Comparison of ENCODE assay signal across 9 mouse cellular contexts in genomic region chr13:12503238-12503751, GRCm38 (mm10). TPM values are rescaled to one million over a fixed set of nuclear protein-coding genes. Genes with fewer than 3 reads are reported as not detected.
A peak's percentile ranks its signal among the peaks of the same experiment; 100 is the strongest.
DNase-seq lines count a peak whose midpoint lies in the region; ATAC-seq lines count a peak whose summit lies in the region.
"Had no signal": no experiment of that assay in that cellular context is flagged by ENCODE, and none has a peak within 500 bp of the region (broad histone marks: within the 10 kb centered on the region; RNA-seq: fewer than 3 reads in every experiment).

No protein-coding gene starts in this region.

- H3K4me3 ChIP-seq in liver, embryonic 13.5 days (replicated peaks): no peak overlapping the region
- no peak overlapping the region for H3K4me3 ChIP-seq in forebrain, embryonic 14.5 days (ENCODE audit: low read depth, low read length)
- no peak overlapping the region for H3K4me3 ChIP-seq in midbrain, embryonic 12.5 days
- H3K4me3 ChIP-seq in intestine, embryonic 16.5 days (ENCODE audit: low read length): no peak overlapping the region

- ATAC-seq in liver, embryonic 13.5 days (ENCODE audit: low read depth): no peak
- peak; percentile 67 for ATAC-seq in forebrain, embryonic 14.5 days
- ATAC-seq in midbrain, embryonic 12.5 days (ENCODE audit: low FRiP score, low read depth): peak; percentile 68
- no peak for ATAC-seq in intestine, embryonic 16.5 days

- DNase-seq in liver, embryonic 13.5 days: no peak
- DNase-seq in liver: no peak
- peak; percentile 60 for DNase-seq in forebrain, embryonic 14.5 days (ENCODE audit: low spot score)
- peak; percentile 43 for DNase-seq in thymus, postnatal 14 days
- no peak for DNase-seq in adrenal gland, postnatal 14 days
- no peak for DNase-seq in layer of hippocampus, adult 18-20 months (ENCODE audit: low spot score in 2 of 2)
- DNase-seq: cerebellum, adult 2 months had no signal

- no peak overlapping the region for H3K4me2 ChIP-seq in liver, embryonic 13.5 days
- H3K4me2 ChIP-seq in forebrain, embryonic 14.5 days (ENCODE audit: low read length): no peak overlapping the region
- H3K4me2 ChIP-seq in midbrain, embryonic 12.5 days (replicated peaks): no peak overlapping the region
- H3K4me2 ChIP-seq in intestine, embryonic 16.5 days (ENCODE audit: low read depth, low read length): no peak overlapping the region

- H3K9ac ChIP-seq in liver, embryonic 13.5 days: peak overlapping the region; percentile 13; the same call in 1 of the 2 replicates
- H3K9ac ChIP-seq in forebrain, embryonic 14.5 days (ENCODE audit: low read length): no peak overlapping the region
- no peak overlapping the region for H3K9ac ChIP-seq in midbrain, embryonic 12.5 days (replicated peaks)
- H3K9ac ChIP-seq in intestine, embryonic 16.5 days (ENCODE audit: low read depth, low read length): no peak overlapping the region

- 66% methylated on average over 11 of the region's 11 CpGs for WGBS in liver, embryonic 13.5 days (ENCODE audit: insufficient replicate concordance)
- 11% methylated on average over 11 of the region's 11 CpGs for WGBS in forebrain, embryonic 14.5 days
- 12% methylated on average over 11 of the region's 11 CpGs for WGBS in midbrain, embryonic 12.5 days
- 53% methylated on average over 11 of the region's 11 CpGs for WGBS in intestine, embryonic 16.5 days

- no peaks in the 10 kb centered on the region for H3K9me3 ChIP-seq in liver, embryonic 13.5 days (replicated peaks)
- H3K9me3 ChIP-seq in forebrain, embryonic 14.5 days (replicated peaks; ENCODE audit: control insufficient read depth, low read length): no peaks in the 10 kb centered on the region
- no peaks in the 10 kb centered on the region for H3K9me3 ChIP-seq in midbrain, embryonic 12.5 days
- no peaks in the 10 kb centered on the region for H3K9me3 ChIP-seq in intestine, embryonic 16.5 days (ENCODE audit: control insufficient read depth, low read length)

- H3K36me3 ChIP-seq in liver, embryonic 13.5 days: no peaks in the 10 kb centered on the region
- H3K36me3 ChIP-seq in forebrain, embryonic 14.5 days (ENCODE audit: control insufficient read depth, insufficient read depth, low read length): no peaks in the 10 kb centered on the region
- no peaks in the 10 kb centered on the region for H3K36me3 ChIP-seq in midbrain, embryonic 12.5 days
- H3K36me3 ChIP-seq in intestine, embryonic 16.5 days (ENCODE audit: control insufficient read depth, insufficient read depth, low read length): no peaks in the 10 kb centered on the region

- H3K4me1 ChIP-seq in liver, embryonic 13.5 days (replicated peaks): peaks cover 26% of the 10 kb centered on the region
- no peaks in the 10 kb centered on the region for H3K4me1 ChIP-seq in forebrain, embryonic 14.5 days (ENCODE audit: control insufficient read depth, insufficient read depth, low read length)
- H3K4me1 ChIP-seq in midbrain, embryonic 12.5 days: peaks cover 13% of the 10 kb centered on the region
- H3K4me1 ChIP-seq in intestine, embryonic 16.5 days (ENCODE audit: control insufficient read depth, insufficient read depth, low read length): no peaks in the 10 kb centered on the region

- H3K27me3 ChIP-seq in liver, embryonic 13.5 days: no peaks in the 10 kb centered on the region
- no peaks in the 10 kb centered on the region for H3K27me3 ChIP-seq in forebrain, embryonic 14.5 days (replicated peaks; ENCODE audit: control insufficient read depth, insufficient read depth, low read length)
- no peaks in the 10 kb centered on the region for H3K27me3 ChIP-seq in midbrain, embryonic 12.5 days
- H3K27me3 ChIP-seq in intestine, embryonic 16.5 days (replicated peaks; ENCODE audit: control insufficient read depth, insufficient read depth, low read length): no peaks in the 10 kb centered on the region

- H3K27ac ChIP-seq in liver, embryonic 13.5 days: no peak overlapping the region
- H3K27ac ChIP-seq in forebrain, embryonic 14.5 days (ENCODE audit: low read depth, low read length): peak overlapping the region; percentile 33; the same call in 1 of the 2 replicates
- peak overlapping the region; percentile 60 for H3K27ac ChIP-seq in midbrain, embryonic 12.5 days (replicated peaks)
- no peak overlapping the region for H3K27ac ChIP-seq in intestine, embryonic 16.5 days (ENCODE audit: low read length)

RNA-seq across cellular contexts. Expression of gene Edaradd, which starts 16.9 kb away (rescaled TPM):
- 0.06 TPM in 2 replicates for polyA plus RNA-seq in liver, embryonic 13.5 days (2015; fragmentation: Nextera tagmentation; extraction: Ambion mirVana)
- polyA plus RNA-seq in forebrain, embryonic 14.5 days (2014; fragmentation: Nextera tagmentation; extraction: Ambion mirVana): 1.0 and 1.5 TPM in 2 replicates
- polyA plus RNA-seq in midbrain, embryonic 12.5 days (2016; fragmentation: Nextera tagmentation; extraction: Ambion mirVana): 1.4 and 2.8 TPM in 2 replicates
- total RNA-seq in adrenal gland, postnatal 14 days (2021): 0.19 and 0.45 TPM in 2 replicates
- under 1 TPM; 0.17 to 0.18 TPM for total RNA-seq in layer of hippocampus, adult 18-20 months (2021)
- polyA plus RNA-seq in intestine, embryonic 16.5 days (2015; fragmentation: Nextera tagmentation; extraction: Ambion mirVana): 1.7 TPM in 2 replicates
- polyA plus RNA-seq: cerebellum, adult 2 months had no signal

RNA-seq across cellular contexts. Expression of gene Lgals8, which starts 38.6 kb away (rescaled TPM):
- 12.7 and 14.6 TPM in 2 replicates for polyA plus RNA-seq in liver, embryonic 13.5 days (2015; fragmentation: Nextera tagmentation; extraction: Ambion mirVana)
- polyA plus RNA-seq in forebrain, embryonic 14.5 days (2014; fragmentation: Nextera tagmentation; extraction: Ambion mirVana): 10.7 and 15.6 TPM in 2 replicates
- polyA plus RNA-seq in midbrain, embryonic 12.5 days (2016; fragmentation: Nextera tagmentation; extraction: Ambion mirVana): 11.8 and 14.1 TPM in 2 replicates
- 59.3 and 67.7 TPM in 2 replicates for total RNA-seq in adrenal gland, postnatal 14 days (2021)
- total RNA-seq in layer of hippocampus, adult 18-20 months (2021): 10 to 100 TPM; 35.0 to 39.4 TPM
- polyA plus RNA-seq in intestine, embryonic 16.5 days (2015; fragmentation: Nextera tagmentation; extraction: Ambion mirVana): 39.3 and 42.5 TPM in 2 replicates

Comparison
In these comparisons a context has a peak if more than half of its experiments do, and no peak if none do; other contexts are left out.
1. ATAC-seq: peak in forebrain, embryonic 14.5 days (single experiment) and midbrain, embryonic 12.5 days (single experiment); none in liver, embryonic 13.5 days (single experiment) and intestine, embryonic 16.5 days (single experiment).
2. DNase-seq: peak in forebrain, embryonic 14.5 days (single experiment) and thymus, postnatal 14 days (single experiment); none in liver, embryonic 13.5 days (single experiment), liver (single experiment), adrenal gland, postnatal 14 days (single experiment) and layer of hippocampus, adult 18-20 months (0 of 2).
3. H3K27ac ChIP-seq: peak in forebrain, embryonic 14.5 days (single experiment) and midbrain, embryonic 12.5 days (single experiment); none in liver, embryonic 13.5 days (single experiment) and intestine, embryonic 16.5 days (single experiment).